Mouse (Mus musculus) megakaryocyte, embryonic 14.5 days (primary cell): ENCODE results near the gene Phf21b. TPM values are rescaled to one million over a fixed set of nuclear protein-coding genes. Genes with fewer than 3 reads are reported as not detected.
A peak's percentile ranks its signal among the peaks of the same experiment; 100 is the strongest.

Source experiments
- H3K27me3 ChIP-seq: replicated peaks from 2 replicates; pipeline ENCODE3; 2012; ENCODE audit warnings: inconsistent platforms
- H3K36me3 ChIP-seq: replicated peaks from 2 replicates; pipeline ENCODE3; 2012; ENCODE audit warnings: low read length, inconsistent platforms, mixed read lengths
- H3K4me1 ChIP-seq: 2 replicates; pipeline ENCODE4 v1.6.1; 2012; ENCODE audit warnings: inconsistent platforms
- H3K4me3 ChIP-seq: replicated peaks from 2 replicates; pipeline ENCODE3; 2012; ENCODE audit warnings: moderate library complexity, mild to moderate bottlenecking, inconsistent platforms
- H3K9me3 ChIP-seq: 2 replicates; pipeline ENCODE4 v1.6.1; 2012; ENCODE audit warnings: inconsistent platforms
- FLI1 ChIP-seq: IDR thresholded peaks from 2 replicates; pipeline ENCODE4 v1.6.1; 2012; ENCODE audit warnings: low read length, inconsistent platforms, mixed read lengths
- GATA1 ChIP-seq: IDR thresholded peaks from 3 replicates; pipeline ENCODE4 v1.6.1; 2012; ENCODE audit warnings: mixed read lengths, low read length, inconsistent platforms, borderline replicate concordance
- polyA plus RNA-seq: library from polyadenylated mRNA; stranded (reverse); fragments of >175 nt; gene quantifications from 2 replicates; pipeline ENCODE4 v1.2.3, GENCODE M21; 2012; ENCODE audit warnings: low replicate concordance; ENCODE audit not compliant: insufficient read depth

Phf21b gene
- polyA plus RNA-seq, 1 experiment = 1.2 TPM

DNA sequence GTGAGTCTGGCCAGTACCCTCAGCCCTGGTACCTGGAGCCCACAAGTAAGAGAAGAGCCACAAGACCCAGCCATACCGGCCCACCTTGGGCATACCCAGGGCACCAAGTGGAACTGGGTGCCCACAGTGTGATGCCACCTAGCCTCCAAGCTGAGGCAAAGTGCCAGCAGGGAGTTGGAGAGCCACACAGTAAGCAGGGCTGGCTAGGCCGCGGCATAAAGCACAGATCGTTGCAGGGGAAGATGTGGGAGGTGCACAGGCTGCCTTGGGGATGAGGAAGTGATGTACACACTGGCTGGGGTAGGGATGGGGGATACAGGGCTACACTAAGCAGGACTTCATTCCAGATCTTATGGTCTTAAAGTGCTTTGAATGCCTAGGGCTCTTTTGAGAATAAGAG lies 35.0 kb downstream of the Phf21b start:
- Histone ChIP-seq H3K36me3 (no peaks in the 10 kb centered on the region), H3K9me3 (peaks cover 22% of the 10 kb centered on the region)
- no peak for TF ChIP-seq GATA1

DNA sequence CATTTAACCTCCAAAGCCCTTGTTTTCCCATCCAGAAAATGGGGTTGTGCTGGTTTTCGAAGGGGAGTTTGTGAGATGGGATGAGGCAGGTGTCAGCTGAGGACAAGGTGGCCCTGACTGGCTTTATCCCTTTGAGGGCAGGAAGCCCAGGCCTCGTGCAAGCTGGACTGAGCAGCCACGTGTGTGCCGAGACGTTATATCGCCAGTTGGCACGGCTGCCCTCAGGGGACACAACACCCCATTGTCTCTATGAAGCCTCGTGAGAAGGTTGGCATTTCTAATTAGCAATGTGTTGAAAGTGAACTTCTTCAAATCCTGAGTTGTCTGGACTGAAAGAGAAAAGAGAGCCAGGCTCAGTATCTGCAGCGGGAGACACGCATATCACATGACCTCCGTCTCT lies 37.6 kb downstream of the Phf21b start:
- H3K36me3 ChIP-seq = no peaks in the 10 kb centered on the region
- H3K4me3 ChIP-seq = no peak overlapping the region
- H3K4me1 ChIP-seq = no peaks in the 10 kb centered on the region
- peaks cover 5% of the 10 kb centered on the region for H3K9me3 ChIP-seq
- TF ChIP-seq FLI1 (no peak), GATA1 (no peak)
- peaks cover 13% of the 10 kb centered on the region for H3K27me3 ChIP-seq

More for the DNA sequence above, 35.0 kb downstream of the Phf21b start:
- H3K4me3 ChIP-seq = peak overlapping the region; percentile 10
- H3K4me1 ChIP-seq = no peaks in the 10 kb centered on the region
- H3K27me3 ChIP-seq = peaks cover 5% of the 10 kb centered on the region

DNA sequence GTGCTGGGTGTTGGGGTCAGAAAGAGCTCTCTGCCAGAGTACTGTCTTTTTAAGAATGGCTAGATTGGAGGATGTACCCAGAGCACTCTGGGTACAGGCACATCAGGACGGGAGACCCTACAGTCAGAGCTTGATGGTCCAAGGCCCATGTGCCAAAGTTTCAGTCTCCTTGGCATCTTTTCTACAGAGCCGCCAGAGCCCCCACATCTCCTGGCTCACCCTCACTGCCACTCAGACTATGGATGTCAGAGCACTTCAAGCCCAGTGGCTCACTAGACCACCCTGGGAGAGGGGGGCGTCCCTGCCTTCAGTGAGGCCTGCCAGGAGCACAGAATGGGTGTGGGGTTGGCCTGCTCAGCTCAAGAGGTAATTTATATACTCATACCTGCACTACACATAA lies 38.3 kb downstream of the Phf21b start:
- Histone ChIP-seq H3K4me3 (no peak overlapping the region), H3K36me3 (no peaks in the 10 kb centered on the region), H3K4me1 (no peaks in the 10 kb centered on the region), H3K9me3 (peaks cover 1% of the 10 kb centered on the region), H3K27me3 (peaks cover 14% of the 10 kb centered on the region)
- no peak for TF ChIP-seq GATA1
- TF ChIP-seq FLI1 = no peak

DNA sequence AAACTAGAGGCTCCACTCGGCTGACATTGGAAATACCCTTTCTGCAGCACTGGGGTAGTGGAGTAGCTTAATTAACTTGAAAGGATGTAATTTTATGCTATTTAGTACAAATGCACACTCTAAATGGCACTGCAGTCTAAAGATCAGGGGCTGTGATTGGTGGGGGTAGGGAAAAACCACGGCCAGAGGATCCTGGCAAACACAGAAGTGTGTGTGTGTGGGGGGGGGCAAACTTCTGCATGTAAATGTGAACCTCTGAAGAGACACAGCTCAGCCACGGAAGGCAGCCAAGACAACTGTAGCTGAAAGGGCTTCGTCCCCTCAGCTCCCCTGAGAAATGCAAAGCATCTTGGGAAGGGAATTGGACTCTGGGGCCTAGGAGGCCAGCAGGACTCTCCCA lies 40.7 kb downstream of the Phf21b start:
- TF ChIP-seq FLI1 (no peak), GATA1 (no peak)
- Histone ChIP-seq H3K4me3 (no peak overlapping the region), H3K4me1 (no peaks in the 10 kb centered on the region), H3K9me3 (no peaks in the 10 kb centered on the region), H3K27me3 (peaks cover 15% of the 10 kb centered on the region), H3K36me3 (no peaks in the 10 kb centered on the region)

DNA sequence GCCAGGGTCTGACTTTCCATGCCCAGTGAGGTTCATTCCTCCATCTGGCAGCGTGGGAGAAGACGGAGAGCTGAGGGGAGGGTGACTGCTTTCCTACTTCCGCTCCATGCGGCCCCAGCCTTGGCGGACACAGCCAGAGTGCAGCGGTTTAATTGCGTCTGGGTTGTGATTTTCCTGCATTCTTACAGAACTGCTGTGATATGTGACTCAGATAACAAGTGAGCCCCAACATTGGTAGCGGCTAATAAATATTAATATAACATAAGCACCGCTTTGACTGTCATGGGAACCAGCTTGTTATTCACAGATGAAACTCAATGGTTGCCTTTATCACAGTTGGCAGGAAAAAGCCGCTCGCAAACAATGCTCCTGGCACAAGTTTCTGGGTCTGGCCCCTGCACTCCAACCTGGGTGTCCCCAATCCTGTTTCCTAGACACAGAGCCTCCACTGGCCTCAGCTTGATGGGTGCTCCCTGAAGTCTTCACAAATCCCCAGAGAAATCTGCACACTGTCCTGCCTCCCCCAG lies 43.0 kb downstream of the Phf21b start:
- H3K27me3 ChIP-seq = peaks cover 19% of the 10 kb centered on the region
- TF ChIP-seq FLI1 (no peak), GATA1 (no peak)
- no peaks in the 10 kb centered on the region for H3K4me1 ChIP-seq
- no peaks in the 10 kb centered on the region for H3K36me3 ChIP-seq
- H3K9me3 ChIP-seq = no peaks in the 10 kb centered on the region
- no peak overlapping the region for H3K4me3 ChIP-seq

DNA sequence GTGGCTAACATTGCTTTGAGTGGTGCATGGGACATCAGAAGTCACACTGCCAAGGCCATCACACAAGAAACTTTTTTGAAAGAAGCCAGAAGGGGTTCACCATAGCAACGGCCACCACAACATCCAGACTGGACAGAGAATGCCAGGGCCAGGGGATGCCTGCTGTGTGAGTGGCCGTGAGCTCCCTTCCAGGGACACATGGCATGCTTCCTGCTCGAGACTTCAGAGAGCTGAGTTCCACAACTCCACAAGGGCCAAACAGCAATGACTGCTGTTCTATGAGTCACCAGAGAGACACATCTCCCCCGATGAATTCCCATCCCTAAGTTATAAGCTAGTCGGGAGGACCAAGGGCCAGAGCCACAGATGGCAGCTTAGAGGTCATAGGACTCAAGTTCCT lies 44.7 kb downstream of the Phf21b start:
- H3K27me3 ChIP-seq = peaks cover 20% of the 10 kb centered on the region
- H3K4me1 ChIP-seq = no peaks in the 10 kb centered on the region
- no peak overlapping the region for H3K4me3 ChIP-seq
- no peaks in the 10 kb centered on the region for H3K36me3 ChIP-seq
- no peak for TF ChIP-seq FLI1
- no peak for TF ChIP-seq GATA1
- no peaks in the 10 kb centered on the region for H3K9me3 ChIP-seq

DNA sequence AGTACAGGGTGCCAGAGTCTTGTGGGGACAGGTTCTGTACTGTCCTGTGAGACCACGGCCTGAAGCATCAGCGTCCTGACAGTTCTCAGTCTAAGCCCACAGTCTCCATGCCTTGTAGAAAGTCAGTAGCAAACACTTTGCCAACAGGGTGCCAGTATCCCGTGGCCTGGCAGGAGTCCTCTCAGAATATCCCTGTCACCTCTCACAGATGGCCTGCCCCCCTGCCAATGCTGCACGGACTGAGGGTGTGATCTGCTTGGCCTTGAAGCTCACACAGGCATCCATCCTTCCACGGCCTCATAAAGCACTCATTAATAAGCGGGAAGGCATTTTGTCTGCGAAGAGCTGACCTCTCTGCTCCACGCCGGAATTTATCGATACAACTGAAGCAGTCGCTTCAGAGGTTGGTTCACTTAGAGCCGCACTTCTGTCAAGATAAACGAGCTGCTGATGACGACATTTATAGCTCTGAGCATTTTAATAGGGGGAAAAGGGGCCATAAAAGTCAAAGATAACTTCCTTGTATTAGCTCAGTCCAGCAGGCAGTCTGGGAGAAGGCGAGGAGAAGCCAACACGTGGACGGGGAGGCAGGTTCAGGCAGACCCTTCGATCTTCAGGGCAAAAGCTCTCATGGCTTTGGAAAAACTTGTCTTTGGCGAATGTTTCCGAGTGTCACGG lies 46.4 kb downstream of the Phf21b start:
- no peak overlapping the region for H3K4me3 ChIP-seq
- peaks cover 21% of the 10 kb centered on the region for H3K27me3 ChIP-seq
- no peaks in the 10 kb centered on the region for H3K4me1 ChIP-seq
- no peaks in the 10 kb centered on the region for H3K36me3 ChIP-seq
- no peaks in the 10 kb centered on the region for H3K9me3 ChIP-seq
- no peak for TF ChIP-seq GATA1
- no peak for TF ChIP-seq FLI1

DNA sequence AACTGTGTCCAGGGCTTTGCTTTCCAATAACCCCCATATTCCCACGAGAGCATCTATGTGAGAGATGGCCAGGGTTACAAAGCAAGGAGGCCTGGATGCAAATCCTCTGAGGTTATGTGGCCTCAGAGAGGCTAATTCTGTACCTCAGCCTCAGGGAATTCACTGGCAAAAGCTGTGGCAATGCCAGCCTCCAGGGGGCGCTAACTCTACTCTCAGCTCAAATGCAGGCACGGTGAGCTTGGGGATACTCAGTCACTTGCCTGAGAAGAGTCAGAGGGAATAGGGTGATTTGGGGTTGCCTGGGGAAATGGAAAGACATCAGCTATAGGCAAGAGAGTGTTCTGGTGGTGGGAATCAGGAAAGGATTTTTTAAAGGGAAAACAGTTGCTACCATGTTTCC lies 52.2 kb downstream of the Phf21b start:
- no peaks in the 10 kb centered on the region for H3K4me1 ChIP-seq
- no peak overlapping the region for H3K4me3 ChIP-seq
- peaks cover 20% of the 10 kb centered on the region for H3K27me3 ChIP-seq
- no peaks in the 10 kb centered on the region for H3K36me3 ChIP-seq
- 0 out of 2 replicates have a peak, but pooled peaks cover 3% of the 10 kb centered on the region for H3K9me3 ChIP-seq
- TF ChIP-seq GATA1 (no peak), FLI1 (no peak)

DNA sequence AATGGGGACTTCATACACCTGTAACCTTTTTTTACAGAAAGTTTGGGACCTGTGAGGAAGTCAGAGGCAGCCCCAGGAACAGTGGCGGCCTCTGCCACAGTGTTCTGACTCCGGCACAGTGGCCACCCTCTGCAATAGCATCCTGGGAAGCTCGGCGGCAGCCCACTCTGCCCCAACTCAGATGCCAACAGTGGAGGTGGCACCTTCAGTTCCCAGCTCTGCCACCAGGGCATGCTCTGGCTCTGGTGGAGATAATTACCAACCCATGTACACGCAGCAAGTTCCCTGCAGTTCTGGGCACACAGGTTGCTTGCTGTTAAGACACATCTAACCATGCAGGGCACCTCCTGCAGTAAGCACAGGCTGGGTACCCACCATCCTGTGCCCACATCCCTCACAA lies 55.7 kb downstream of the Phf21b start:
- Histone ChIP-seq H3K4me1 (no peaks in the 10 kb centered on the region), H3K4me3 (no peak overlapping the region), H3K9me3 (peaks cover 20% of the 10 kb centered on the region), H3K27me3 (peaks cover 30% of the 10 kb centered on the region), H3K36me3 (no peaks in the 10 kb centered on the region)
- TF ChIP-seq FLI1 = no peak

DNA sequence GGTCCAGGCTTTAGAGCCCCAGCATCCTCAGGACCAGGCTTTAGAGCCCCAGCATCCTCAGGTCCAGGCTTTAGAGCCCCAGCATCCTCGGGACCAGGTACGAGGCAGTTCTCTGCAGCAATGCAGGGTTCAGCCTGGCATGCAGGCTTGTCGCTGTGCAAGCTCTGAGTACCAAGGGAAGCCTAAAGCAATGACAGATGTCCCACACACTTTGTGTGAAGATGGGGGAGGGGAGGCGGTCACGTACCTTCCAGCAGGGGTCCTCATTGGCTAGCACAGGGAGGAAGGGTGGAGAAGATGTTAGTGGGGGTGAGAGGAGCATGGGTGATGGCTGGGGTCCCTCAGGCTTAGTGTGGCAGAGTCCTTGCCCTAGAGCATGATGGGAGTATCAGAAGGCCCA lies 62.2 kb downstream of the Phf21b start:
- Histone ChIP-seq H3K4me1 (no peaks in the 10 kb centered on the region), H3K9me3 (peaks cover 17% of the 10 kb centered on the region), H3K4me3 (no peak overlapping the region)

More for the DNA sequence above, 62.2 kb downstream of the Phf21b start:
- TF ChIP-seq GATA1 (no peak), FLI1 (no peak)
- H3K36me3 ChIP-seq = no peaks in the 10 kb centered on the region
- H3K27me3 ChIP-seq = peaks cover 33% of the 10 kb centered on the region
